Mouse (Mus musculus) lung, postnatal 4 days (tissue): ENCODE results near the gene Cdh12.
"Not testable (repeated sequence)": the region's sequence is repeated elsewhere in the genome, so short reads cannot be mapped to it uniquely, and the experiment has no call there.

Source experiments
- DNase-seq, 2 experiments: peaks; one replicate each; pipeline ENCODE4 v3.0.0; 2021

Gene Cdh12

GRCm38 (mm10) chr15:20448861-20449663, at the start of gene Cdh12:
Gene Cdh12 (plus strand): TSS chr15:20449265.
- DNase-seq = no peak

- DNase-seq = no peak
Observed at GRCm38 (mm10) chr15:20403596-20403995, 45.5 kb upstream of the Cdh12 start.

- DNase-seq = no peak
Observed at GRCm38 (mm10) chr15:20413397-20413796, 35.7 kb upstream of the Cdh12 start.

- no peak for DNase-seq
Observed at GRCm38 (mm10) chr15:20436356-20436755, 12.7 kb upstream of the Cdh12 start.

GRCm38 (mm10) chr15:20450558-20450957, 1.5 kb downstream of the Cdh12 start:
- no peak for DNase-seq

- no peak for DNase-seq
Observed at GRCm38 (mm10) chr15:20458508-20458907, 9.4 kb downstream of the Cdh12 start.

GRCm38 (mm10) chr15:20462500-20462899, 13.4 kb downstream of the Cdh12 start:
- no peak for DNase-seq

GRCm38 (mm10) chr15:20463601-20464000, 14.5 kb downstream of the Cdh12 start:
- no peak for DNase-seq

GRCm38 (mm10) chr15:20550979-20551378, 101.9 kb downstream of the Cdh12 start:
- DNase-seq = no peak

- DNase-seq = no peak
Observed at GRCm38 (mm10) chr15:20571012-20571411, 121.9 kb downstream of the Cdh12 start.

- DNase-seq = no peak
Observed at GRCm38 (mm10) chr15:20582567-20583075, 133.6 kb downstream of the Cdh12 start.

GRCm38 (mm10) chr15:20591599-20591998, 142.5 kb downstream of the Cdh12 start:
- DNase-seq = no peak

- DNase-seq = not testable (repeated sequence)
Observed at GRCm38 (mm10) chr15:20605751-20606150, 156.7 kb downstream of the Cdh12 start.

- DNase-seq = no peak
Observed at GRCm38 (mm10) chr15:20634593-20634992, 185.5 kb downstream of the Cdh12 start.

- DNase-seq = no peak
Observed at GRCm38 (mm10) chr15:20639155-20639554, 190.1 kb downstream of the Cdh12 start.

- no peak for DNase-seq
Observed at GRCm38 (mm10) chr15:20642905-20643414, 193.9 kb downstream of the Cdh12 start.

- no peak for DNase-seq
Observed at GRCm38 (mm10) chr15:20660221-20660620, 211.2 kb downstream of the Cdh12 start.

GRCm38 (mm10) chr15:20666650-20667049, 217.6 kb downstream of the Cdh12 start, which contains the start of gene Acot10:
Gene Acot10 (minus strand): TSS chr15:20666750.
- DNase-seq = no peak

GRCm38 (mm10) chr15:20667350-20667749, 218.3 kb downstream of the Cdh12 start:
- no peak for DNase-seq

GRCm38 (mm10) chr15:20667989-20668388, 218.9 kb downstream of the Cdh12 start:
- DNase-seq = no peak

GRCm38 (mm10) chr15:20669507-20669906, 220.4 kb downstream of the Cdh12 start:
- DNase-seq = not testable (repeated sequence)

- DNase-seq = no peak
Observed at GRCm38 (mm10) chr15:20682719-20683118, 233.7 kb downstream of the Cdh12 start.

GRCm38 (mm10) chr15:20684200-20684599, 235.1 kb downstream of the Cdh12 start:
- DNase-seq = no peak

- DNase-seq = no peak
Observed at GRCm38 (mm10) chr15:20696229-20696628, 247.2 kb downstream of the Cdh12 start.
